Mouse (Mus musculus) hindbrain, embryonic 10.5 days (tissue): ENCODE data around the gene Gm10491. TPM values are rescaled to one million over a fixed set of nuclear protein-coding genes. Genes with fewer than 3 reads are reported as not detected.

Experiments used
- DNase-seq: peaks from one replicate; pipeline ENCODE4 v3.0.0-alpha.2; 2017; ENCODE audit warnings: low spot score
- H3K27ac ChIP-seq: fragments of 300-500 bp; sonication (generic); 2 replicates; pipeline ENCODE4 v1.5.1; 2016; ENCODE audit warnings: mild to moderate bottlenecking, moderate library complexity
- H3K27me3 ChIP-seq: fragments of 300-500 bp; sonication (generic); 2 replicates; pipeline ENCODE4 v1.6.1; 2016; ENCODE audit warnings: mild to moderate bottlenecking; ENCODE audit not compliant: poor library complexity, insufficient read depth, severe bottlenecking
- H3K36me3 ChIP-seq: fragments of 300-500 bp; sonication (generic); 2 replicates; pipeline ENCODE4 v1.6.1; 2016; ENCODE audit warnings: mild to moderate bottlenecking, moderate library complexity
- H3K4me1 ChIP-seq: fragments of 300-500 bp; sonication (generic); replicated peaks from 2 replicates; pipeline ENCODE4 v1.6.1; 2016; ENCODE audit warnings: mild to moderate bottlenecking
- H3K4me3 ChIP-seq: fragments of 300-500 bp; sonication (generic); 2 replicates; pipeline ENCODE4 v1.5.1; 2016; ENCODE audit warnings: mild to moderate bottlenecking, moderate library complexity
- H3K9me3 ChIP-seq: fragments of 300-500 bp; sonication (generic); 2 replicates; pipeline ENCODE4 v1.6.1; 2016; ENCODE audit warnings: mild to moderate bottlenecking, moderate library complexity
- WGBS: fragments of 180-500 bp; shearing (Covaris S2); methylation state at CpG from one replicate; pipeline ENCODE4 v1.1.7; 2016; 5-methylcytosine and 5-hydroxymethylcytosine counted together
- polyA plus RNA-seq: library from polyadenylated mRNA; unstranded; fragments of >200 nt; fragmentation: Nextera tagmentation; extraction: Ambion mirVana; gene quantifications from 2 replicates; pipeline ENCODE4 v1.2.1, GENCODE M21; 2016

Gene Gm10491
- polyA plus RNA-seq = not detected in 2 replicates

GRCm38 (mm10) chrX:7907735-7908134 is at the start of gene Gm10491:
Gene Gm10491, minus strand, starts transcription at chrX:7907835.
- no peak within 1 kb of the TSS for H3K4me3 ChIP-seq
- H3K36me3 ChIP-seq = peaks cover 34% of the 10 kb centered on the region
- no peaks in the 10 kb centered on the region for H3K27me3 ChIP-seq
- no peaks in the 10 kb centered on the region for H3K4me1 ChIP-seq
- no peaks in the 10 kb centered on the region for H3K9me3 ChIP-seq
- DNase-seq = no peak
- 87% methylated on average over 5 of the region's 5 CpGs for WGBS
- H3K27ac ChIP-seq = no peak within 1 kb of the TSS

DNA sequence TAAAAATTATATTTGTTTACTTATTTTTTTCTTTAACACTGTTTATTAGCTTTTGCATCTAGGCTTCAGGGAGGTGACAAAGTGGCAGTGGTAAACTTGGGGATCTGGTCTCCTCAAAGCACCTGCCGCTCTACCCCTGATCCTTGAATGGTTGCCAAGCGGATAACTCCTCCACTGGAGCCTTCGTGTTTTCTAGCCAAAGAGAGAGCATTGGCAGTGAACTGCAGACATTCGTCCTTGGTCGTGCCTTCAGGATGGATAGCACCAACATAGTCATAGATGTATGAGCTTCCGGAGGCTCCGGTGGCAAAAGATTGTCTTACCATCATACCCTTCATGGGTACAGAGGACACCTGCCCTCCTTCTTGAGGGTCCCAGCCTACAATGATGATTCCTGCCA is 42.5 kb upstream of the Gm10491 start:
- H3K9me3 ChIP-seq = 0 out of 2 replicates have a peak, but pooled peaks cover 5% of the 10 kb centered on the region
- 97% methylated on average over 7 of the region's 7 CpGs for WGBS
- peaks cover 7% of the 10 kb centered on the region for H3K4me1 ChIP-seq
- no peak overlapping the region for H3K4me3 ChIP-seq
- H3K27ac ChIP-seq = no peak overlapping the region
- no peaks in the 10 kb centered on the region for H3K27me3 ChIP-seq
- H3K36me3 ChIP-seq = no peaks in the 10 kb centered on the region
- no peak for DNase-seq

GRCm38 (mm10) chrX:7947900-7948492 is 40.4 kb upstream of the Gm10491 start:
- Histone ChIP-seq H3K36me3 (peaks cover 8% of the 10 kb centered on the region; the same call in 1 of the 2 replicates), H3K9me3 (peaks cover 9% of the 10 kb centered on the region; the same call in 1 of the 2 replicates), H3K27me3 (no peaks in the 10 kb centered on the region), H3K27ac (peak overlapping the region; percentile 86), H3K4me1 (peaks cover 7% of the 10 kb centered on the region), H3K4me3 (peak overlapping the region; percentile 56)
- WGBS = 16% methylated on average over 38 of the region's 38 CpGs
- DNase-seq = peak; percentile 93

DNA sequence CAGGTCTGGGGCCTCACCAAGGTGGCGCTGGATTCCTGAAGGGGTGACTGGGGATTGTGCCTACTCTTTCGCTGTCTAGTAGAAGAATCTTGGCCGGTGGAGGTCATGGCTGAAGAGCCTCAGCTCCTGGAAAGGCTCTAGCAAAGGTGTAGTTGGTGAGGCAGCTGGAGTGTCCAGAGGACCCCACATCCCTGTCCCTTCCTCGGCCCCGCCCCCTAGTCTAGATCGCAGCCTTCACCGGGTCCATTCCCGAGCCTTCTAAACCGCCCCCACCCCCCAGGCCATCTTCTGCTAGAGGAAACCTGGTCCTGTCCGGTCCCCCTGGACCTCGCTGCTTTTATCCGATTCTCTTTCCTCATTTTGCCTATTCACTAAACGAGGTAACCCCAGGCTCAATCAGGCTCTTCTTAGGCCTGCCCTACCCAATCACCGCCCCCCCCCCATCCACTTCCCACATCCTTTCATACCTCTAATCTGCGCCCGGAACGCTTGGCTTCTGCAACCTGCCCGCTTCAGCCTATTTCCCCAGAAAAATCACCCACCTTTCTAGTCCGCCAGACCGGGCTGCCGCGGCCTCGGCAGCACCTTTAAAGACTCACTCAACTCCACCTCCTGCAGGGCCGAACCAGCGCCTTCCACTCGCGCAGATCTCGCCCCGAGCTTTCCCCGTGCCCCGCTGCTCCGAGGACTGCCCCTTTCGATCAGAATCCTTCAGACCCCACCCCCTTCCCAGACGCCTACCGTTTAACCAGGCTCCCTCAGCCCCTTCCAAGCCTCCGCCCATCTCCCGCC is 39.7 kb upstream of the Gm10491 start, which contains the start of gene Hdac6:
TSS of gene Hdac6 (minus strand) at position 782 of the 792 bp plus-strand sequence.
- Histone ChIP-seq H3K27ac (peak within 1 kb of the TSS; percentile 86), H3K4me1 (peaks cover 7% of the 10 kb centered on the region), H3K36me3 (peaks cover 8% of the 10 kb centered on the region; the same call in 1 of the 2 replicates), H3K4me3 (peak within 1 kb of the TSS; percentile 56), H3K9me3 (peaks cover 9% of the 10 kb centered on the region; the same call in 1 of the 2 replicates), H3K27me3 (no peaks in the 10 kb centered on the region)
- DNase-seq = peak; percentile 22
- 15% methylated on average over 37 of the region's 37 CpGs for WGBS

GRCm38 (mm10) chrX:7945618-7946017 is 38.0 kb upstream of the Gm10491 start:
- WGBS = 69% methylated on average over 8 of the region's 8 CpGs
- no peak overlapping the region for H3K4me3 ChIP-seq
- H3K27me3 ChIP-seq = no peaks in the 10 kb centered on the region
- H3K36me3 ChIP-seq = peaks cover 22% of the 10 kb centered on the region
- peaks cover 9% of the 10 kb centered on the region; the same call in 1 of the 2 replicates for H3K9me3 ChIP-seq
- no peak overlapping the region for H3K27ac ChIP-seq
- no peak for DNase-seq
- peaks cover 7% of the 10 kb centered on the region for H3K4me1 ChIP-seq

- Histone ChIP-seq H3K4me3 (no peak overlapping the region), H3K4me1 (no peaks in the 10 kb centered on the region), H3K27ac (no peak overlapping the region), H3K27me3 (no peaks in the 10 kb centered on the region), H3K36me3 (peaks cover 75% of the 10 kb centered on the region), H3K9me3 (peaks cover 2% of the 10 kb centered on the region; the same call in 1 of the 2 replicates)
- DNase-seq = no peak
- WGBS = 97% methylated on average over 6 of the region's 6 CpGs
Measured at GRCm38 (mm10) chrX:7937667-7938066, 30.0 kb upstream of the Gm10491 start.

DNA sequence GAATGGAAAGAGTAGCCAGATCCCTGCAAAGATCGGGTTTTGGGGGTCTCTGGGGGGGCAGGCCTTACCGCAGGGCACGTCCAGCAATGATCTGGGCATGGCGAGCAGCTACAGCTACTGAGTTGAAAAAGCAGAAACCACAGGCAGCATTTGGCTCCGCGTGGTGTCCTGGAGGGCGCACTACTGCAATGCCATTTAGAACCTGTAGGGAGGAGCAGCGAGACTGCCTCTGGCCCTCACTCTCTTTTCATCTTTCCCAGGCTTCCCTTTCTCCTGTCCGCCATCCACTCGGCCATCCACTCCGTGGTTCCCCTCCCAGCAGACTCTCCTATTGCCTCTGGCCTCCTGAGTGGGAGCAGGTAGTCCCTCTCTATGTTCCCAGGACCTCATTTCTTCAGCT is 29.2 kb upstream of the Gm10491 start:
- no peak for DNase-seq
- Histone ChIP-seq H3K36me3 (peaks cover 79% of the 10 kb centered on the region), H3K27ac (no peak overlapping the region), H3K9me3 (peaks cover 2% of the 10 kb centered on the region; the same call in 1 of the 2 replicates), H3K27me3 (no peaks in the 10 kb centered on the region), H3K4me1 (no peaks in the 10 kb centered on the region), H3K4me3 (no peak overlapping the region)
- 50% methylated on average over 11 of the region's 11 CpGs for WGBS

DNA sequence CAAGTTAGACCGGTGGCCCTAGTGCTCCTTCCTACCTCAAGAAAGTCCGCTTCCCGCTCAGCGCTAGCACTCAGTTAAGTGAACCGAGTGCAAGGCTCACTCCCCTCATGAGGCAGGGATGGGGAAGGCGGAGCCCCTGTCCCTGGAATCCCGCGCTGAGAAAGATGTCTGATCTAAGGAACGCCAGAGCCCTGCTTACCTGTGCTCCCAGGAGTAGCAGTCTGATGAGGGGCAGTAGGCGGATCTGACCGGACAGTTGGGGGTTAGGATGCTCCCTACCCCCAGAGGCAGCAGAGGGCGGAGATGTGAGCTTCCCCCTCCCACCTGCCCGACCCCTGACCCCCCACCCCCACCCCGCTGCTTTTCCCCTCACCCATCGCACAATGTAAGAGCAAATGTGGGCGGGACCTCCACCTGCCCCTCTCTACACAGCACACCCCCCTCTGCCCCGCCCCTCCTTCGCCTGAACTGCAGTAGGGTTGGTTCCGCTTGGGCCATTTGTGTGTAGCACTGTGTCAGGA is 20.7 kb upstream of the Gm10491 start, which contains the start of gene Eras:
TSS of gene Eras (minus strand) at position 338 of the 521 bp plus-strand sequence.
- H3K9me3 ChIP-seq = peaks cover 8% of the 10 kb centered on the region; the same call in 1 of the 2 replicates
- DNase-seq = no peak
- peaks cover 43% of the 10 kb centered on the region for H3K36me3 ChIP-seq
- no peak within 1 kb of the TSS for H3K27ac ChIP-seq
- peak within 1 kb of the TSS; percentile 11; the same call in 1 of the 2 replicates for H3K4me3 ChIP-seq
- WGBS = 17% methylated on average over 19 of the region's 19 CpGs
- peaks cover 63% of the 10 kb centered on the region for H3K27me3 ChIP-seq
- H3K4me1 ChIP-seq = 0 out of 2 replicates have a peak, but pooled peaks cover 7% of the 10 kb centered on the region

- H3K36me3 ChIP-seq = peaks cover 31% of the 10 kb centered on the region
- 23% methylated on average over 10 of the region's 10 CpGs for WGBS
- peaks cover 16% of the 10 kb centered on the region; the same call in 1 of the 2 replicates for H3K4me1 ChIP-seq
- H3K27me3 ChIP-seq = peaks cover 76% of the 10 kb centered on the region
- peaks cover 14% of the 10 kb centered on the region; the same call in 1 of the 2 replicates for H3K9me3 ChIP-seq
- no peak overlapping the region for H3K4me3 ChIP-seq
- no peak overlapping the region for H3K27ac ChIP-seq
- no peak for DNase-seq
Measured at GRCm38 (mm10) chrX:7927116-7927515, 19.5 kb upstream of the Gm10491 start.

GRCm38 (mm10) chrX:7926266-7926665 is 18.6 kb upstream of the Gm10491 start:
- Histone ChIP-seq H3K4me3 (no peak overlapping the region), H3K27me3 (peaks cover 84% of the 10 kb centered on the region), H3K36me3 (peaks cover 22% of the 10 kb centered on the region), H3K4me1 (peaks cover 20% of the 10 kb centered on the region; the same call in 1 of the 2 replicates), H3K27ac (no peak overlapping the region), H3K9me3 (peaks cover 14% of the 10 kb centered on the region; the same call in 1 of the 2 replicates)
- 73% methylated on average over 6 of the region's 6 CpGs for WGBS
- DNase-seq = no peak

GRCm38 (mm10) chrX:7922032-7922431 is 14.4 kb upstream of the Gm10491 start:
- WGBS = 17% methylated on average over 48 of the region's 48 CpGs
- Histone ChIP-seq H3K4me1 (peaks cover 27% of the 10 kb centered on the region), H3K4me3 (peak overlapping the region; percentile 47), H3K9me3 (peaks cover 10% of the 10 kb centered on the region; the same call in 1 of the 2 replicates), H3K36me3 (no peaks in the 10 kb centered on the region), H3K27me3 (peaks cover 76% of the 10 kb centered on the region), H3K27ac (peak overlapping the region; percentile 29; the same call in 1 of the 2 replicates)
- DNase-seq = peak; percentile 44

- peak; percentile 77 for DNase-seq
- peaks cover 55% of the 10 kb centered on the region for H3K27me3 ChIP-seq
- H3K9me3 ChIP-seq = peaks cover 10% of the 10 kb centered on the region; the same call in 1 of the 2 replicates
- no peaks in the 10 kb centered on the region for H3K36me3 ChIP-seq
- H3K27ac ChIP-seq = peak within 1 kb of the TSS; percentile 59
- peaks cover 27% of the 10 kb centered on the region for H3K4me1 ChIP-seq
- 19% methylated on average over 38 of the region's 40 CpGs for WGBS
- H3K4me3 ChIP-seq = peak within 1 kb of the TSS; percentile 48
Measured at GRCm38 (mm10) chrX:7919601-7920383, 12.2 kb upstream of the Gm10491 start, which contains the start of gene Pcsk1n. Gene Pcsk1n, plus strand, starts transcription at chrX:7919822.
